In genomic region chr15:3970193-3970592, GRCm38 (mm10) we compare ENCODE assay signal across 18 mouse cellular contexts. TPM values are rescaled to one million over a fixed set of nuclear protein-coding genes. Genes with fewer than 3 reads are reported as not detected.
A peak's percentile ranks its signal among the peaks of the same experiment; 100 is the strongest.
DNase-seq lines count a peak whose midpoint lies in the region; ATAC-seq and TF ChIP-seq lines count a peak whose summit lies in the region.
"Had no signal": no experiment of that assay in that cellular context is flagged by ENCODE, and none has a peak within 500 bp of the region (broad histone marks: within the 10 kb centered on the region; RNA-seq: fewer than 3 reads in every experiment).

No protein-coding gene starts in this region.

- no peak for TF ChIP-seq POLR2A in MEL (IDR thresholded peaks at IDR 0.05; ENCODE audit: control insufficient read depth in 1 of 2, insufficient read depth in 1 of 2, low read depth in 1 of 2, low read length in 2 of 2, poor library complexity in 1 of 2)
- no peak for TF ChIP-seq POLR2A in small intestine, adult 2 months (IDR thresholded peaks at IDR 0.05; ENCODE audit: low read depth, low read length)

- no peak for TF ChIP-seq RAD21 in MEL (IDR thresholded peaks at IDR 0.05; ENCODE audit: low read depth, low read length)

- H3K79me2 ChIP-seq in MEL (ENCODE audit: control insufficient read depth, insufficient read depth, low read length, poor library complexity): no peaks in the 10 kb centered on the region

- no peaks in the 10 kb centered on the region for H3K4me1 ChIP-seq in MEL (ENCODE audit: control insufficient read depth in 1 of 2, insufficient read depth in 2 of 2, low read length in 2 of 2)
- H3K4me1 ChIP-seq in intestine, embryonic 16.5 days (ENCODE audit: control insufficient read depth, insufficient read depth, low read length): no peaks in the 10 kb centered on the region
- H3K4me1 ChIP-seq in small intestine, adult 2 months (ENCODE audit: control insufficient read depth, insufficient read depth, insufficient read length, low read length): no peaks in the 10 kb centered on the region; the same call in 1 of the 2 replicates
- no peaks in the 10 kb centered on the region for H3K4me1 ChIP-seq in forebrain, embryonic 15.5 days
- H3K4me1 ChIP-seq in forebrain, postnatal 0 days (ENCODE audit: insufficient read depth): no peaks in the 10 kb centered on the region
- H3K4me1 ChIP-seq: embryonic facial prominence, embryonic 10.5 days; embryonic facial prominence, embryonic 12.5 days; forebrain, embryonic 13.5 days had no signal

- H3K36me3 ChIP-seq in MEL (ENCODE audit: control insufficient read depth in 1 of 2, insufficient read depth in 2 of 2, low read length in 2 of 2): no peaks in the 10 kb centered on the region; a peak in 1 of 4 replicates
- H3K36me3 ChIP-seq in intestine, embryonic 16.5 days (ENCODE audit: control insufficient read depth, insufficient read depth, low read length): no peaks in the 10 kb centered on the region
- peaks cover 10% of the 10 kb centered on the region for H3K36me3 ChIP-seq in small intestine, adult 2 months (ENCODE audit: control insufficient read depth, insufficient read depth, low read length)
- 0 out of 2 replicates have a peak, but pooled peaks cover 3% of the 10 kb centered on the region for H3K36me3 ChIP-seq in forebrain, embryonic 15.5 days
- peaks cover 2% of the 10 kb centered on the region for H3K36me3 ChIP-seq in forebrain, postnatal 0 days (ENCODE audit: insufficient read depth)
- H3K36me3 ChIP-seq: embryonic facial prominence, embryonic 10.5 days had no signal

- DNase-seq in MEL (ENCODE audit: low read depth, low spot score): no peak
- no peak for DNase-seq in forebrain, postnatal 0 days
- DNase-seq in ovary, adult 18-20 months (ENCODE audit: low spot score): no peak
- DNase-seq: adrenal gland, adult 2 months; adrenal gland, postnatal 10 days; adrenal gland, postnatal 25 days; cerebellum, adult 11 months; cerebellum, adult 18-20 months; cerebellum, adult 9-10 months; cerebellum, postnatal 10 days; cerebellum, postnatal 25 days had no signal

- H3K27ac ChIP-seq in MEL (ENCODE audit: control insufficient read depth, low read depth, low read length): no peak overlapping the region
- H3K27ac ChIP-seq in intestine, embryonic 16.5 days (ENCODE audit: low read length): peak overlapping the region; percentile 87
- H3K27ac ChIP-seq in small intestine, adult 2 months (ENCODE audit: insufficient read depth, low read depth, low read length): peak overlapping the region; percentile 95
- H3K27ac ChIP-seq in forebrain, embryonic 15.5 days (replicated peaks): no peak overlapping the region
- H3K27ac ChIP-seq in forebrain, postnatal 0 days (ENCODE audit: low read depth, low read length): no peak overlapping the region
- H3K27ac ChIP-seq: embryonic facial prominence, embryonic 10.5 days; embryonic facial prominence, embryonic 12.5 days; forebrain, embryonic 13.5 days had no signal

- TF ChIP-seq EP300 in MEL (IDR thresholded peaks at IDR 0.05; ENCODE audit: low read depth in 1 of 2, low read length in 2 of 2): no peak

- no peak for TF ChIP-seq CTCF in MEL (IDR thresholded peaks at IDR 0.05 in 2 of 3, conservative IDR thresholded peaks at IDR 0.05 in 1 of 3; ENCODE audit: control insufficient read depth in 1 of 3, insufficient read depth in 1 of 3, low read depth in 2 of 3, low read length in 3 of 3, poor library complexity in 1 of 3, severe bottlenecking in 1 of 3)
- TF ChIP-seq CTCF in small intestine, adult 2 months (IDR thresholded peaks at IDR 0.05; ENCODE audit: extremely low read depth, insufficient read length, insufficient replicate concordance, low read depth, low read length): no peak
- no peak for TF ChIP-seq CTCF in forebrain, postnatal 0 days (IDR thresholded peaks at IDR 0.05; ENCODE audit: low read depth)

- no peak overlapping the region for H3K4me3 ChIP-seq in MEL (ENCODE audit: control insufficient read depth in 1 of 2, insufficient read depth in 1 of 2, low read depth in 2 of 2, low read length in 2 of 2)
- peak overlapping the region; percentile 16; the same call in 1 of the 2 replicates for H3K4me3 ChIP-seq in intestine, embryonic 16.5 days (ENCODE audit: low read length)
- H3K4me3 ChIP-seq in small intestine, adult 2 months (ENCODE audit: low read depth, low read length): peak overlapping the region; percentile 51
- H3K4me3 ChIP-seq in forebrain, embryonic 15.5 days: no peak overlapping the region
- no peak overlapping the region for H3K4me3 ChIP-seq in forebrain, postnatal 0 days (ENCODE audit: low read depth, low read length)
- H3K4me3 ChIP-seq: embryonic facial prominence, embryonic 10.5 days; embryonic facial prominence, embryonic 12.5 days; forebrain, embryonic 13.5 days had no signal

- H3K27me3 ChIP-seq in MEL (ENCODE audit: control insufficient read depth in 1 of 2, insufficient read depth in 2 of 2, low read length in 2 of 2): no peaks in the 10 kb centered on the region
- H3K27me3 ChIP-seq in intestine, embryonic 16.5 days (replicated peaks; ENCODE audit: control insufficient read depth, insufficient read depth, low read length): no peaks in the 10 kb centered on the region
- H3K27me3 ChIP-seq in small intestine, adult 2 months (ENCODE audit: control insufficient read depth, insufficient read depth, low read length): no peaks in the 10 kb centered on the region
- H3K27me3 ChIP-seq in forebrain, embryonic 15.5 days: no peaks in the 10 kb centered on the region
- no peaks in the 10 kb centered on the region for H3K27me3 ChIP-seq in forebrain, postnatal 0 days (ENCODE audit: insufficient read depth, low read length)
- H3K27me3 ChIP-seq: embryonic facial prominence, embryonic 12.5 days; forebrain, embryonic 13.5 days had no signal

- H3K4me2 ChIP-seq in intestine, embryonic 16.5 days (ENCODE audit: low read depth, low read length): 0 out of 2 replicates have a peak overlapping the region, but pooled peaks have one; percentile 22
- no peak overlapping the region for H3K4me2 ChIP-seq in forebrain, embryonic 15.5 days (replicated peaks)
- H3K4me2 ChIP-seq in forebrain, postnatal 0 days (ENCODE audit: low read depth): no peak overlapping the region
- H3K4me2 ChIP-seq: embryonic facial prominence, embryonic 12.5 days; forebrain, embryonic 13.5 days had no signal

- no peaks in the 10 kb centered on the region for H3K9me3 ChIP-seq in MEL (replicated peaks; ENCODE audit: insufficient read depth, low read length)
- H3K9me3 ChIP-seq in intestine, embryonic 16.5 days (ENCODE audit: control insufficient read depth, low read length): no peaks in the 10 kb centered on the region
- H3K9me3 ChIP-seq in forebrain, embryonic 15.5 days: no peaks in the 10 kb centered on the region
- H3K9me3 ChIP-seq in forebrain, postnatal 0 days (ENCODE audit: low read length): no peaks in the 10 kb centered on the region
- H3K9me3 ChIP-seq: embryonic facial prominence, embryonic 10.5 days; embryonic facial prominence, embryonic 12.5 days; forebrain, embryonic 13.5 days; G1E had no signal

- ATAC-seq in intestine, embryonic 16.5 days: peak; percentile 75
- no peak for ATAC-seq in forebrain, embryonic 15.5 days (replicated peaks)
- ATAC-seq in forebrain, postnatal 0 days: no peak

- WGBS in intestine, embryonic 16.5 days: 84% methylated on average over 6 of the region's 6 CpGs
- WGBS in small intestine, adult 2 months: 38% methylated on average over 6 of the region's 6 CpGs
- WGBS in forebrain, embryonic 15.5 days: 95% methylated on average over 6 of the region's 6 CpGs
- WGBS in forebrain, postnatal 0 days: 94% methylated on average over 6 of the region's 6 CpGs

- H3K9ac ChIP-seq in MEL (ENCODE audit: control insufficient read depth, low read depth, low read length, poor library complexity, severe bottlenecking): no peak overlapping the region
- 0 out of 2 replicates have a peak overlapping the region, but pooled peaks have one; percentile 19 for H3K9ac ChIP-seq in intestine, embryonic 16.5 days (ENCODE audit: low read depth, low read length)
- H3K9ac ChIP-seq in forebrain, embryonic 15.5 days (replicated peaks): no peak overlapping the region
- no peak overlapping the region for H3K9ac ChIP-seq in forebrain, postnatal 0 days
- H3K9ac ChIP-seq: embryonic facial prominence, embryonic 12.5 days; forebrain, embryonic 13.5 days had no signal

TF ChIP-seq in MEL, 35 proteins besides CTCF, POLR2A, EP300 and RAD21 (continues in another document):
- TF ChIP-seq CHD1 (IDR thresholded peaks at IDR 0.05; ENCODE audit: low read depth, low read length): no peak
- 0 out of 2 replicates have a peak, but pooled peaks have one; percentile 8 for TF ChIP-seq ZNF384 (IDR thresholded peaks at IDR 0.05; ENCODE audit: low read depth, low read length)

RNA-seq across cellular contexts. Expression of gene Fbxo4, which starts 9.2 kb away (rescaled TPM):
- 5.9 and 8.0 TPM in 2 replicates for total RNA-seq in MEL (2012; rRNA removed)
- 1 to 10 TPM in 1 of 2 experiments, not detected in 1; 7.4 TPM for polyA plus RNA-seq in MEL (2012; ENCODE audit: insufficient read depth in 1 of 2, insufficient read length in 2 of 2, low read depth in 1 of 2, low replicate concordance in 2 of 2, missing spikeins in 1 of 2)
- polyA plus RNA-seq in intestine, embryonic 16.5 days (2015; fragmentation: Nextera tagmentation; extraction: Ambion mirVana): 9.5 and 9.7 TPM in 2 replicates
- polyA plus RNA-seq in small intestine, adult 2 months (2012; rRNA removed): 6.1 and 10.8 TPM in 2 replicates
- 7.5 and 7.8 TPM in 2 replicates for polyA plus RNA-seq in forebrain, embryonic 15.5 days (2015; fragmentation: Nextera tagmentation; extraction: Ambion mirVana)
- 13.3 and 13.9 TPM in 2 replicates for total RNA-seq in forebrain, postnatal 0 days (2014; rRNA removed)
- polyA plus RNA-seq in forebrain, postnatal 0 days (2015; fragmentation: Nextera tagmentation; extraction: Ambion mirVana): 10.5 and 11.1 TPM in 2 replicates

RNA-seq across cellular contexts. Expression of gene AW549877, which starts 25.4 kb away (rescaled TPM):
- 4.2 and 5.0 TPM in 2 replicates for total RNA-seq in MEL (2012; rRNA removed)
- polyA plus RNA-seq in MEL (2012; ENCODE audit: insufficient read depth in 1 of 2, insufficient read length in 2 of 2, low read depth in 1 of 2, low replicate concordance in 2 of 2, missing spikeins in 1 of 2): 10 to 100 TPM in 1 of 2 experiments, not detected in 1; 13.5 TPM
- polyA plus RNA-seq in intestine, embryonic 16.5 days (2015; fragmentation: Nextera tagmentation; extraction: Ambion mirVana): 26.6 and 33.2 TPM in 2 replicates
- polyA plus RNA-seq in small intestine, adult 2 months (2012; rRNA removed): 1.2 and 3.0 TPM in 2 replicates
- polyA plus RNA-seq in forebrain, embryonic 15.5 days (2015; fragmentation: Nextera tagmentation; extraction: Ambion mirVana): 33.9 and 35.8 TPM in 2 replicates
- 23.2 and 26.2 TPM in 2 replicates for total RNA-seq in forebrain, postnatal 0 days (2014; rRNA removed)
- polyA plus RNA-seq in forebrain, postnatal 0 days (2015; fragmentation: Nextera tagmentation; extraction: Ambion mirVana): 15.7 and 19.6 TPM in 2 replicates

RNA-seq across cellular contexts. Expression of gene Oxct1, which starts 56.0 kb away (rescaled TPM):
- 112 and 140 TPM in 2 replicates for total RNA-seq in MEL (2012; rRNA removed)
- polyA plus RNA-seq in MEL (2012; ENCODE audit: insufficient read depth in 1 of 2, insufficient read length in 2 of 2, low read depth in 1 of 2, low replicate concordance in 2 of 2, missing spikeins in 1 of 2): 100 to 1,000 TPM in 1 of 2 experiments, not detected in 1; 168 TPM
- polyA plus RNA-seq in intestine, embryonic 16.5 days (2015; fragmentation: Nextera tagmentation; extraction: Ambion mirVana): 184 and 212 TPM in 2 replicates
- polyA plus RNA-seq in small intestine, adult 2 months (2012; rRNA removed): 20.7 and 29.4 TPM in 2 replicates
- polyA plus RNA-seq in forebrain, embryonic 15.5 days (2015; fragmentation: Nextera tagmentation; extraction: Ambion mirVana): 257 and 282 TPM in 2 replicates
- 307 and 354 TPM in 2 replicates for total RNA-seq in forebrain, postnatal 0 days (2014; rRNA removed)
- 375 and 419 TPM in 2 replicates for polyA plus RNA-seq in forebrain, postnatal 0 days (2015; fragmentation: Nextera tagmentation; extraction: Ambion mirVana)

Comparison
In these comparisons a context has a peak if more than half of its experiments do, and no peak if none do; other contexts are left out.
1. H3K27ac ChIP-seq: peak in intestine, embryonic 16.5 days (single experiment) and small intestine, adult 2 months (single experiment); none in MEL (single experiment), forebrain, embryonic 15.5 days (single experiment) and forebrain, postnatal 0 days (single experiment).
2. H3K4me3 ChIP-seq: peak in intestine, embryonic 16.5 days (single experiment) and small intestine, adult 2 months (single experiment); none in MEL (0 of 2), forebrain, embryonic 15.5 days (single experiment) and forebrain, postnatal 0 days (single experiment).